Mouse (Mus musculus) embryonic stem cell, embryonic (primary cell): ENCODE data around the gene Neurod4.
"Not testable (repeated sequence)": the region's sequence is repeated elsewhere in the genome, so short reads cannot be mapped to it uniquely, and the experiment has no call there.

Source experiments
- CTCF ChIA-PET, 4 experiments: fragments of 300-600 bp in 2 of 4; fragments of 350-600 bp in 2 of 4; sonication (Branson Sonifier 250); formaldehyde crosslinking; loops; one replicate each; lab custom pipeline; 2022; ENCODE audit warnings: inconsistent platforms in 2 of 4; lab: Charles Lee
- POLR2A ChIA-PET, 4 experiments: fragments of 300-600 bp in 2 of 4; fragments of 350-600 bp in 2 of 4; sonication (Branson Sonifier 250); formaldehyde crosslinking; loops; one replicate each; lab custom pipeline; 2022; ENCODE audit warnings: antibody characterized with exemption in 4 of 4, inconsistent platforms in 1 of 4; lab: Charles Lee

Neurod4 gene

GRCm38 (mm10) chr10:130280066-130280465 lies at the start of gene Neurod4:
TSS of gene Neurod4 (minus strand) at chr10:130280240.
- POLR2A ChIA-PET, result interaction anchor here in 2 of 4 experiments (0.9 to 1.5 kb wide), 3 partner anchors 18 to 262 kb away, joined by 3 to 5 read pairs (median 3); no protein-coding TSS in a partner anchor
- CTCF ChIA-PET, result no interaction called here

GRCm38 (mm10) chr10:130324243-130324642 lies 44.2 kb upstream of the Neurod4 start:
- CTCF ChIA-PET, result no interaction called here
- POLR2A ChIA-PET, result no interaction called here

- ChIA-PET CTCF (no interaction called here), POLR2A (no interaction called here)
Observed at GRCm38 (mm10) chr10:130322637-130323036, 42.6 kb upstream of the Neurod4 start, which contains the start of gene Tespa1. TSS of gene Tespa1 (plus strand) at chr10:130322870.

GRCm38 (mm10) chr10:130322062-130322461 lies 42.0 kb upstream of the Neurod4 start:
- CTCF ChIA-PET, result no interaction called here
- POLR2A ChIA-PET, result no interaction called here

GRCm38 (mm10) chr10:130320715-130321114 lies 40.7 kb upstream of the Neurod4 start:
- POLR2A ChIA-PET, result no interaction called here
- CTCF ChIA-PET, result no interaction called here

- ChIA-PET CTCF (no interaction called here), POLR2A (no interaction called here)
Observed at GRCm38 (mm10) chr10:130318720-130319119, 38.7 kb upstream of the Neurod4 start.

GRCm38 (mm10) chr10:130315846-130316245 lies 35.8 kb upstream of the Neurod4 start:
- POLR2A ChIA-PET, result no interaction called here
- CTCF ChIA-PET, result no interaction called here

- CTCF ChIA-PET, result interaction anchor here (0.6 to 1.2 kb wide), 6 partner anchors 59 to 1457 kb away, joined by 3 to 9 read pairs (median 4); no protein-coding TSS in a partner anchor
- POLR2A ChIA-PET, result interaction anchor here in 1 of 4 experiments (0.6 to 0.7 kb wide), 2 partner anchors 82 to 122 kb away, joined by 3 to 5 read pairs; no protein-coding TSS in a partner anchor
Observed at GRCm38 (mm10) chr10:130314110-130314829, 34.2 kb upstream of the Neurod4 start.

- CTCF ChIA-PET, result interaction anchor here (0.6 to 1.2 kb wide), 8 partner anchors 58 to 1456 kb away, joined by 3 to 9 read pairs (median 3); no protein-coding TSS in a partner anchor
- POLR2A ChIA-PET, result interaction anchor here in 1 of 4 experiments (0.6 to 0.7 kb wide), 2 partner anchors 82 to 121 kb away, joined by 3 to 5 read pairs; no protein-coding TSS in a partner anchor
Observed at GRCm38 (mm10) chr10:130313531-130313930, 33.5 kb upstream of the Neurod4 start.

- ChIA-PET POLR2A (interaction anchor here in 1 of 4 experiments (0.6 kb wide), 1 partner anchor 163 kb away, joined by 3 read pairs; no protein-coding TSS in a partner anchor), CTCF (no interaction called here)
Observed at GRCm38 (mm10) chr10:130311534-130312227, 31.6 kb upstream of the Neurod4 start.

GRCm38 (mm10) chr10:130304138-130304537 lies 24.1 kb upstream of the Neurod4 start:
- CTCF ChIA-PET, result not testable (repeated sequence)
- POLR2A ChIA-PET, result interaction anchor here in 1 of 4 experiments (0.7 kb wide), 1 partner anchor 237 kb away, joined by 3 read pairs; no protein-coding TSS in a partner anchor

GRCm38 (mm10) chr10:130298748-130299147 lies 18.7 kb upstream of the Neurod4 start:
- POLR2A ChIA-PET, result interaction anchor here in 1 of 4 experiments (0.6 kb wide), 1 partner anchor 72 kb away, joined by 4 read pairs; no protein-coding TSS in a partner anchor
- CTCF ChIA-PET, result interaction anchor here in 2 of 4 experiments (0.6 to 1.5 kb wide), 6 partner anchors 9 to 128 kb away, joined by 3 to 5 read pairs (median 4); no protein-coding TSS in a partner anchor

GRCm38 (mm10) chr10:130293741-130294408 lies 13.8 kb upstream of the Neurod4 start:
- ChIA-PET POLR2A (no interaction called here), CTCF (interaction anchor here in 1 of 4 experiments (0.6 kb wide), 1 partner anchor 195 kb away, joined by 3 read pairs; no protein-coding TSS in a partner anchor)

- CTCF ChIA-PET, result no interaction called here
- POLR2A ChIA-PET, result no interaction called here
Observed at GRCm38 (mm10) chr10:130288007-130288406, 8.0 kb upstream of the Neurod4 start.

GRCm38 (mm10) chr10:130287201-130287600 lies 7.2 kb upstream of the Neurod4 start:
- ChIA-PET POLR2A (no interaction called here), CTCF (no interaction called here)

- POLR2A ChIA-PET, result no interaction called here
- CTCF ChIA-PET, result no interaction called here
Observed at GRCm38 (mm10) chr10:130281982-130282449, 2.0 kb upstream of the Neurod4 start.

- CTCF ChIA-PET, result no interaction called here
- POLR2A ChIA-PET, result no interaction called here
Observed at GRCm38 (mm10) chr10:130276496-130276895, 3.5 kb downstream of the Neurod4 start.

GRCm38 (mm10) chr10:130275759-130276158 lies 4.3 kb downstream of the Neurod4 start:
- CTCF ChIA-PET, result no interaction called here
- POLR2A ChIA-PET, result no interaction called here

- ChIA-PET POLR2A (no interaction called here), CTCF (no interaction called here)
Observed at GRCm38 (mm10) chr10:130263203-130263602, 16.8 kb downstream of the Neurod4 start.
